Mouse (Mus musculus): ENCODE measurements around the gene Immp2l. TPM values are rescaled to one million over a fixed set of nuclear protein-coding genes. Genes with fewer than 3 reads are reported as not detected.

Gene Immp2l
- polyA plus RNA-seq, 1 experiment from 2014 or later: 8.0 TPM

DNA sequence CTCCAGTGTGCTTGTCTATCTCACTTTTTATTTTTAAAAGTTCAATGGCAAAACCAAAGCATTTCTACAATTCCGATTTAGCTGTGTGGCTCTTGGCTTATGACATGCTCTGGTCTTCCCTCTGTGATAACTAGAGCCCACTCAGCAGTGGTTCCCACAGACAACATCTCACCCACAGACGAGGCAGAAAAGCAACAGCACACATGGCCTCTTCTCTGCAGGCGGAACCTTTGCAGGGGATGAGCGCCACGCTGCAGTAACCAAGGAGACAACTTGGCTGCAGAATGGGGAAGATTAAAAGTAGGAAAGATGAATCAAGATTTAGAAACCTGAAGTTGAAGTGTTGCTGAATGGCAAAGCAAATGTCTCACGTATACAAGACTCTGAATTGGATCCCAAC, 597.5 kb downstream of the Immp2l start:
- no peak overlapping the region for H3K9ac ChIP-seq
- no peaks in the 10 kb centered on the region for H3K9me3 ChIP-seq
- no peak overlapping the region for H3K4me3 ChIP-seq (replicated peaks)
- H3K36me3 ChIP-seq (replicated peaks): no peaks in the 10 kb centered on the region
- ATAC-seq (ENCODE audit: low FRiP score): no peak
- no peaks in the 10 kb centered on the region for H3K27me3 ChIP-seq
- no peaks in the 10 kb centered on the region for H3K4me1 ChIP-seq
- no peak overlapping the region for H3K27ac ChIP-seq
- no peak overlapping the region for H3K4me2 ChIP-seq
- WGBS: 87% methylated on average over 6 of the region's 6 CpGs

- no peak overlapping the region for H3K4me2 ChIP-seq
- H3K27me3 ChIP-seq: no peaks in the 10 kb centered on the region
- no peak overlapping the region for H3K4me3 ChIP-seq (replicated peaks)
- no peak overlapping the region for H3K27ac ChIP-seq
- H3K36me3 ChIP-seq (replicated peaks): no peaks in the 10 kb centered on the region
- no peaks in the 10 kb centered on the region for H3K9me3 ChIP-seq
- 7% methylated on average over 4 of the region's 4 CpGs for WGBS
- H3K4me1 ChIP-seq: peaks cover 32% of the 10 kb centered on the region
- H3K9ac ChIP-seq: no peak overlapping the region
- ATAC-seq (ENCODE audit: low FRiP score): no peak
These were observed 619.4 kb downstream of the Immp2l start for GRCm38 (mm10) chr12:41643262-41643661.

DNA sequence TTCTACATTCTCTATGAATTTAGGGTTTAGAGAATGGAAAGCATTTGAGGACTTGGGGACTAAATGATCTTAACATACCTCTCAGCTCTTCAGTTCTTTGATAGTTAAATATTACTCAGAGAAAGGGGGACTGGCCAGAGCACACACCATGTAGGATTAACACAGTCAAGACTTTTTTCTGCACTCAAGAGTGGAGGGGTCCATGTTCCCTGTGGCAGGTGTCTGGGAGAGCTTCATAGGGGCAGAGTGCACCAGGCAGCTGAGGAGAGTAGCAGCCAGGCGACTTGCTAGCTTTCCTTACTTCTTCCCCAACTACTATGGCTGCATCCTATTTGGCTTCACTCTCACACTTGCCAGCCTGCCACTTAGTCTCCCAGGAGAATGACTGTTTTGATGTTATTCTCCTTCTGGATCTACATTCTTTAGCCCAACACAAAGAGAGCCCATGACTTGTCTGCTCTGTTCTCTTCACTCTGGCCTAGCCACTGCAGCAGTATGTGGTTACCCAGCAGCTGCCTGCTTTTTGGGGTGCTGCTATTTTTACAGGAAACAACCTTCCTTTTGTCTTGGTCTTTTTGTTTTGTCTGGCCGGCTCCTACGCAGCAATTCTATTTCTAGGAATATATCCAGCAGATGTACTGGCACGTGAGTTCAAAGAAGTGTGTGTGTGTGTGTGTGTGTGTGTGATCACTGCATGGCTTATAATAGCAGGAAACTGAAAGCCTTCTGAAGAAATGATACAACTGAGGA, 621.1 kb downstream of the Immp2l start:
- no peak overlapping the region for H3K9ac ChIP-seq
- H3K4me3 ChIP-seq (replicated peaks): no peak overlapping the region
- no peaks in the 10 kb centered on the region for H3K36me3 ChIP-seq (replicated peaks)
- WGBS: 36% methylated on average over 4 of the region's 4 CpGs
- H3K27ac ChIP-seq: no peak overlapping the region
- no peaks in the 10 kb centered on the region for H3K9me3 ChIP-seq
- no peaks in the 10 kb centered on the region for H3K27me3 ChIP-seq
- no peak overlapping the region for H3K4me2 ChIP-seq
- H3K4me1 ChIP-seq: peaks cover 35% of the 10 kb centered on the region
- ATAC-seq (ENCODE audit: low FRiP score): no peak

GRCm38 (mm10) chr12:41646956-41647575, 623.2 kb downstream of the Immp2l start:
- no peaks in the 10 kb centered on the region for H3K36me3 ChIP-seq (replicated peaks)
- no peak overlapping the region for H3K9ac ChIP-seq
- H3K4me1 ChIP-seq: peaks cover 42% of the 10 kb centered on the region
- no peak overlapping the region for H3K4me3 ChIP-seq (replicated peaks)
- H3K27ac ChIP-seq: peak overlapping the region; percentile 43
- no peak overlapping the region for H3K4me2 ChIP-seq
- 12% methylated on average over 5 of the region's 5 CpGs for WGBS
- H3K9me3 ChIP-seq: no peaks in the 10 kb centered on the region
- ATAC-seq (ENCODE audit: low FRiP score): peak; percentile 25; the same call in 1 of the 2 replicates
- no peaks in the 10 kb centered on the region for H3K27me3 ChIP-seq

DNA sequence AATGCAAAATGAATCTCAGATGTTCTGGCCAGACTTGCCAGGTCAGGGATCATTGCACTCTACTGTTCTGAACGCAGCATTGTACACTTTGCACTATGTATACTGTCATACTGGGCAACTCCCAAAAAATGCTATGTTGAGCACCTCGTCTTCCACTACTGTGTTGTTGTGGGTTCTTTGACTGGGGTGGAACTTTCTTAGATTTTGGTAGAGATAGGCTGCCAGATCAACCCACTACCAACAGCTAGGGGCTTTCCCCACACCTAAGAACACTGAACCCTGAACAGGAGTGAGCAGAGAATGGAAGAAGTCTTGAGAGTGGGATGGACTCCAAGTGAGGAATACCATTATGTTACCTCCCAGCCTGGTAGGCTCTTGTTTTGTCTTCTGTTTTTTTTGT, 623.8 kb downstream of the Immp2l start:
- Histone ChIP-seq H3K4me1 (peaks cover 42% of the 10 kb centered on the region), H3K27ac (no peak overlapping the region), H3K4me3 (replicated peaks) (no peak overlapping the region), H3K9ac (no peak overlapping the region), H3K36me3 (replicated peaks) (no peaks in the 10 kb centered on the region), H3K9me3 (no peaks in the 10 kb centered on the region), H3K27me3 (no peaks in the 10 kb centered on the region), H3K4me2 (no peak overlapping the region)
- ATAC-seq (ENCODE audit: low FRiP score): no peak
- 89% methylated on average over 2 of the region's 2 CpGs for WGBS

DNA sequence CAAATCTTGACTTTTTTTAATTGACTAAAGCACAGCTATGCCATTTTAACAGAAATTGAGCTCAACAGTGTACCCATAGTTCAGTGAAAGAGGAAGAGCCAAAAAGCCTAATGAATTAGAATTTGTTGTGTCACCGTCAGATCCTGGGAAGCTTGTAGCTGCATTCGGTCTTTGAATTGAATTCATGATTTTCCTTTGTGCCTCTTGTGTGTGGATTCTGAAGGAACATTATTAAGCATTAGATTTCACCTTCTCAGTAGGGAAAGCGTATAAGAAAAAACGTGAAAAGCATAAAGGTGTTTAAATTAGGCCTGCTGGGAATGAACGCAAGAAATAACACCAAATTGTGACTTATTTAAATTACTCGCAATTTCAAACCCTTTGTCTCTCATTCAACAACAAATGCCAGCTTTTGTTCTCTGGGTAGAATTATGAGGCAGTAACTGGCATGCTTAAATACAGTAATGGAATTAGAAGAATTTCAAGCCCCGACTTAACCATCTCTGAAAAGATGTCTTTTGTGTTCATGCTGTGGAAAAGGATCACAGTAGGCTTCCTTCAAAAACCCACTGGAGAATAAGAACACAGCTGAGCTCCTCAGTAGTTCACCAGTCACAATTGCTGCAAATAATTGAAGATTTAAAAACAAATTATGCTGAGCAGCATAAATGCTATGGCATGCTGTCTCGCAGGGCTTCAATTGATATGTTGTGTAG, 626.1 kb downstream of the Immp2l start:
- peak; percentile 47; the same call in 1 of the 2 replicates for ATAC-seq (ENCODE audit: low FRiP score)

DNA sequence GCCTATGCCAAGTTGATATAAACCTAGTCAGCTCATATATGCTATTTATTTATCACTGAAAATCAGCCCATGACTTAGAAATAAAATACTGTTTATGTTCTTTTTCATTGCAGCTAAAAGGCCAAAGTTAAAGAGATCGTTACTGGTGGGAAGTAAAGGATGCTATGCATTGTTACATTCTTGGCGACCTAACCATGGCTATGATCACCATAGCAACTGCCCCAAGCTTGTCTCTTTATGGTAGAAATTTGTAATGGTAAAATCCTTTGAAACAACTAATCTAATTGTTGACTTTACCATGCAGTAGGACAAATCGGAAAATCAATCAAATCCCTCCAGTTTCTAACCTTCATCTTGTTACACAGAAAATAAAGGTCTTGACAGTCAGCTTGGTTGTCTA, 644.4 kb downstream of the Immp2l start:
- no peak for ATAC-seq (ENCODE audit: low FRiP score)
- H3K4me2 ChIP-seq: no peak overlapping the region
- no peak overlapping the region for H3K4me3 ChIP-seq (replicated peaks)
- WGBS: 56% methylated on average over 3 of the region's 3 CpGs
- no peak overlapping the region for H3K27ac ChIP-seq
- no peak overlapping the region for H3K9ac ChIP-seq
- 0 out of 2 replicates have a peak, but pooled peaks cover 4% of the 10 kb centered on the region for H3K4me1 ChIP-seq
- H3K9me3 ChIP-seq: no peaks in the 10 kb centered on the region
- H3K36me3 ChIP-seq (replicated peaks): no peaks in the 10 kb centered on the region
- H3K27me3 ChIP-seq: no peaks in the 10 kb centered on the region

More for the DNA sequence above, 626.1 kb downstream of the Immp2l start:
- WGBS: 16% methylated on average over 8 of the region's 8 CpGs
- no peaks in the 10 kb centered on the region for H3K36me3 ChIP-seq (replicated peaks)
- peaks cover 25% of the 10 kb centered on the region for H3K4me1 ChIP-seq
- H3K9me3 ChIP-seq: no peaks in the 10 kb centered on the region
- no peak overlapping the region for H3K9ac ChIP-seq
- peak overlapping the region; percentile 50; the same call in 1 of the 2 replicates for H3K27ac ChIP-seq
- H3K4me3 ChIP-seq (replicated peaks): no peak overlapping the region
- 0 out of 2 replicates have a peak overlapping the region, but pooled peaks have one; percentile 4 for H3K4me2 ChIP-seq
- no peaks in the 10 kb centered on the region for H3K27me3 ChIP-seq

- Histone ChIP-seq H3K27me3 (no peaks in the 10 kb centered on the region), H3K4me3 (replicated peaks) (no peak overlapping the region), H3K9ac (no peak overlapping the region), H3K9me3 (no peaks in the 10 kb centered on the region), H3K4me2 (no peak overlapping the region), H3K27ac (no peak overlapping the region), H3K36me3 (replicated peaks) (no peaks in the 10 kb centered on the region), H3K4me1 (0 out of 2 replicates have a peak, but pooled peaks cover 4% of the 10 kb centered on the region)
- 90% methylated on average over 1 of the region's 1 CpGs for WGBS
- ATAC-seq (ENCODE audit: low FRiP score): no peak
These were observed 645.6 kb downstream of the Immp2l start for GRCm38 (mm10) chr12:41669481-41669880.

GRCm38 (mm10) chr12:41674861-41675260, 651.0 kb downstream of the Immp2l start:
- no peaks in the 10 kb centered on the region for H3K36me3 ChIP-seq (replicated peaks)
- no peaks in the 10 kb centered on the region for H3K9me3 ChIP-seq
- H3K9ac ChIP-seq: no peak overlapping the region
- no peak overlapping the region for H3K4me3 ChIP-seq (replicated peaks)
- 81% methylated on average over 2 of the region's 2 CpGs for WGBS
- no peaks in the 10 kb centered on the region for H3K27me3 ChIP-seq
- no peak overlapping the region for H3K4me2 ChIP-seq
- H3K27ac ChIP-seq: no peak overlapping the region
- no peak for ATAC-seq (ENCODE audit: low FRiP score)
- H3K4me1 ChIP-seq: no peaks in the 10 kb centered on the region

- Histone ChIP-seq H3K9ac (no peak overlapping the region), H3K36me3 (replicated peaks) (no peaks in the 10 kb centered on the region), H3K9me3 (no peaks in the 10 kb centered on the region), H3K4me2 (no peak overlapping the region), H3K27ac (no peak overlapping the region), H3K4me1 (no peaks in the 10 kb centered on the region; the same call in 1 of the 2 replicates), H3K27me3 (no peaks in the 10 kb centered on the region), H3K4me3 (replicated peaks) (no peak overlapping the region)
- ATAC-seq (ENCODE audit: low FRiP score): no peak
- WGBS: 86% methylated on average over 1 of the region's 1 CpGs
These were observed 656.3 kb downstream of the Immp2l start for GRCm38 (mm10) chr12:41680141-41680540.

DNA sequence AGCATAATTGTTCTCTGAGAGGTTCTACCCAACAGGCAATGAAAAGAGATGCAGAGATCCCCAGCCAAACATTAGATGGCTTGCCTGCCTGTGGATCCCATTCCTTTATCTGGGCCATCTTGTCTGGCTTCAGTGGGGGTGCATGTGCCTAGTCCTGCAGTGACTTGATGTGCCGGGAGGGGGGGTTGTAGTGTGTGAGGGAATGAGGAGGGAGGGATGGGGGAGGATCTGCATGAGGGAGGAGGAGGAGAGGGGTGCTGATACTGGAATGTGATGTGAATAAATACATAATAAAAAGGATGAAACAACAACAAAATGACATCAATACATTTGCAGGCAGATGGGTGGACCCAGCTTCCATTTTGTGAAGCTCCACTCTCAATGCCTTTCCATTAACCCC, 658.3 kb downstream of the Immp2l start:
- Histone ChIP-seq H3K4me2 (no peak overlapping the region), H3K27ac (no peak overlapping the region), H3K4me1 (no peaks in the 10 kb centered on the region; the same call in 1 of the 2 replicates), H3K9me3 (no peaks in the 10 kb centered on the region), H3K4me3 (replicated peaks) (no peak overlapping the region), H3K9ac (no peak overlapping the region), H3K36me3 (replicated peaks) (no peaks in the 10 kb centered on the region), H3K27me3 (no peaks in the 10 kb centered on the region)
- WGBS: 67% methylated on average over 1 of the region's 1 CpGs
- 0 out of 2 replicates have a peak, but pooled peaks have one; percentile 23 for ATAC-seq (ENCODE audit: low FRiP score)

DNA sequence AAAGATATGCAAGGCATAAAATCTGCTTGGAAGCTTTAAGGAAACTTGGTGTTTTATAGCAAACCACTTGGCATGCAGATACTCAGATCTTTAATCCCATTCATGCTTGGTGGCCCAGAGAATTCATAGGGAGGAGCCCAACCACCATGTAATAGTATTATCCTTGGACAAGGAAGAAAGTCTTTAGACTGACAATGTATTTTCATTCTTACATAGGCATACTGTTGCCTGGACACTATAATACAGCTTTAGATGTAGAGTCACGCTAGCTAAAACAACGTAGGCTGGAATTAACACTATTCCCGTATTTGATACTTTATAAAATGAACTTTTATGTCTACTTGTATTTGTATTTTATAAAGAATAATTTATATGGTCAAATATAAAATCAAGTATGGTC, 665.9 kb downstream of the Immp2l start:
- Histone ChIP-seq H3K4me1 (no peaks in the 10 kb centered on the region), H3K36me3 (replicated peaks) (no peaks in the 10 kb centered on the region), H3K4me3 (replicated peaks) (no peak overlapping the region), H3K4me2 (no peak overlapping the region), H3K9me3 (no peaks in the 10 kb centered on the region), H3K9ac (no peak overlapping the region), H3K27me3 (no peaks in the 10 kb centered on the region), H3K27ac (no peak overlapping the region)
- 86% methylated on average over 3 of the region's 3 CpGs for WGBS
- no peak for ATAC-seq (ENCODE audit: low FRiP score)

All from forebrain, embryonic 12.5 days (tissue).